Mouse (Mus musculus) bone marrow macrophage, adult 2 months (primary cell): ENCODE measurements around the gene Plxdc1.

Experiments used
- CTCF ChIP-seq: IDR thresholded peaks from 2 replicates; pipeline ENCODE4 v1.5.1; 2012; ENCODE audit warnings: low read depth, mild to moderate bottlenecking, low read length, moderate library complexity
- POLR2A ChIP-seq: IDR thresholded peaks from 2 replicates; pipeline ENCODE4 v1.6.1; 2012; ENCODE audit warnings: mild to moderate bottlenecking, low read depth, low read length, borderline replicate concordance

GRCm38 (mm10) chr11:97947426-97947825, 38.8 kb downstream of the Plxdc1 start:
- no peak for TF ChIP-seq CTCF
- no peak for TF ChIP-seq POLR2A
